Mouse (Mus musculus): ENCODE data around the gene Bbof1.

Gene Bbof1

GRCm38 (mm10) chr12:84408819-84409507, at the start of gene Bbof1, which contains the start of gene Entpd5:
Gene Bbof1, plus strand, starts transcription at chr12:84409071.
Gene Entpd5, minus strand, starts transcription at chr12:84409029.
- peak; percentile 92 for DNase-seq (ENCODE audit: low spot score)

- peak; percentile 98 for DNase-seq (ENCODE audit: low spot score)
Measured at GRCm38 (mm10) chr12:84361555-84362489, 47.0 kb upstream of the Bbof1 start, which contains the start of the genes Coq6 and Fam161b. Gene Coq6, plus strand, starts transcription at chr12:84361657. Gene Fam161b, minus strand, starts transcription at chr12:84361833.

DNA sequence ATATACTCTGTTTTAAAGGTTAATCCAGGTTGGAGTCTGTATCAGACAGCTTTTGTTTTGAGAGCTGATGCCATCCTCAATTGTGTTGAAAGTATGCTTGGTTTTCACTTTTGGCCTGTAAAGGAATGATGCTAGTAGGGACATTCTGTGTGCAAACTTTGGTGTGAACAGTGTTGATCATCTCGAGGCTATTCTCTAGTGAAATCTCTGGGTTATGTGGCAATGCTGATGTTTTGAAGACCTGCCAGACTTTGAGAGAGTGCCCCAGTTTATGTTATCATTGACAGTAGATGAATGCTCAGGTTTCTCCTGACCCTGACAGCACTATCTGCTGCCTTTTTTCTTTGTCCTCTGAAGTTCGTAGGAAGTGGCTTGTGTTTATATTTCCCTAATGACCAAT, 46.0 kb upstream of the Bbof1 start:
- DNase-seq (ENCODE audit: low spot score): no peak

- no peak for DNase-seq (ENCODE audit: low spot score)
Measured at GRCm38 (mm10) chr12:84364291-84364690, 44.6 kb upstream of the Bbof1 start.

DNA sequence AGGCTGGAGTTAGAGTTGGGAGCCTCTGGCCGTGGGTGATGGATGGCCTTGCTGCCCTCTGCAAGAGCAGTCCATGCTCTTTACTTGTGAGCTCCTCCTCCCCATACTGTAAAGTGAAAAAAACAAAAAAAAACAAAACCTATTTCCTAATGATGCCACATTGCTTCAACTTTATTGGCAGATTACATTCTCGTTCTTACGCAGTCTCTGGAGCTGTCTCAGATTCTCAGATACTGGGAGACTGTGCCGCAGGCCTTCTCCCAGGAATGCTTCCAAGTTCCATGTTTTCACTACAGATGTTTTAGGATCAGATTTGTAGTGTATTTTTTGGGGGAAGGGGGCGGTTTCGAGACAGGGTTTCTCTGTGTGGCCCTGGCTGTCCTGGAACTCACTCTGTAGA, 43.7 kb upstream of the Bbof1 start:
- DNase-seq (ENCODE audit: low spot score): no peak

GRCm38 (mm10) chr12:84366971-84367370, 41.9 kb upstream of the Bbof1 start:
- DNase-seq (ENCODE audit: low spot score): no peak

DNA sequence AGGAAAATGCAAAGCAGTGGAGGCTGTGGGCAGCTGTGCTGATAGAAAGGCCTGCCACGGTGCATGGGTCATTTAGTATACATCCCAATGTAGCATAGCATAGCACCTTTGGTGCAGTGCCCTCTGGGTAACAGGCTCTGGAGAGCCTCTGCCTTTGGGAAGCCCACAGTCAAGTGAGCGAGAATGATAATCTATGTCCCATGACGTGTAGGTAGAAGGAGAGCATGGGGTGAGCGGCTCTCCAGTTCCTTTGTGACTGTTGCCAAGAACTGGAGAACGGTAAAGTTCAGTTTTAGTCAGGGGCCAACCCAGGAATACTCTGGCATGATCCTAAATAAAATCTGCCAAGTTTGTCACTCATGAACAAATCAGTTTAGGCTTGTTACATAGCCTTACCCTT, 37.2 kb upstream of the Bbof1 start:
- DNase-seq (ENCODE audit: low spot score): no peak

- DNase-seq (ENCODE audit: low spot score): no peak
Measured at GRCm38 (mm10) chr12:84373831-84374481, 34.9 kb upstream of the Bbof1 start.

- DNase-seq (ENCODE audit: low spot score): no peak
Measured at GRCm38 (mm10) chr12:84382369-84382768, 26.5 kb upstream of the Bbof1 start.

DNA sequence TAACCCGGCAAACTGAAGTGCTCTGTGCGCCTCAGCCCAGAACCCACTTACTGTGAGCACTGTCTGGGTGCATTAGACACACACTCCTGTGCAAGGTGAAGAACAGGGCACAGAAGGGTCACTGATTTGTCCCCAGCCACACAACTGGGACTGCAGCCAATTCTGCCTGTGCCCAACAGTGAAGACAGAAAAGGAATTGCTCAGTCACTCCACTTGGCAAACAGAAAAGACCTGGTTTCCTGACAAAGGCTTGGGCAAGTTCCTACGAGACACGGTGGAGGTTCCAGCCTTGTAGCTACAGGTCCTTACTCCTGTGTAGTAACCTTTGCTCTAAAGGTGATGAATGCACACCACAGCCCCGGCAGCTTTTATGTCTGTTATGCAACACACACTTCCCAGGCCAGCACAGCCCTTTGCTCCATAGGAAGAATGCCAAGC, 24.2 kb upstream of the Bbof1 start:
- no peak for DNase-seq (ENCODE audit: low spot score)

GRCm38 (mm10) chr12:84385408-84385807, 23.5 kb upstream of the Bbof1 start:
- no peak for DNase-seq (ENCODE audit: low spot score)

DNA sequence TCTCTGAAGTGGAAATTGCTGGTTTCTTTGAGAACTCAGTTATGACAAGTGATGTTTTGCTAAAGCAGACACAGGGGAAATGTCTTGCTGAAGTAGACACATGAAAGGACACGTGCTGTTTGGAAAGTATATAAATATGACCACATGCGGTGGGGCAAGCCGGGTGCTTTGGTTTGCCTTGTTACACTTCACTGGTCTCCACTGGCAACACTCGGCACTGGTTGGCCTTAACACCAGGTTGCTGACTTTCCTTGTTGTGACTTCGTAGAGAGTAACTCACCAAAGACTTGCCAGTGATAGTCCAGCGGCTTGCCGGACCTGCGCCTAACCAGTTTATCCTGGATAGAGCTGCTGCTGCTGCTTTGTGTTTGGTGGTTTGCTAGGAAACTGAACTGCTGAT, 20.8 kb upstream of the Bbof1 start:
- DNase-seq (ENCODE audit: low spot score): no peak

GRCm38 (mm10) chr12:84388774-84389400, 20.0 kb upstream of the Bbof1 start:
- no peak for DNase-seq (ENCODE audit: low spot score)

DNA sequence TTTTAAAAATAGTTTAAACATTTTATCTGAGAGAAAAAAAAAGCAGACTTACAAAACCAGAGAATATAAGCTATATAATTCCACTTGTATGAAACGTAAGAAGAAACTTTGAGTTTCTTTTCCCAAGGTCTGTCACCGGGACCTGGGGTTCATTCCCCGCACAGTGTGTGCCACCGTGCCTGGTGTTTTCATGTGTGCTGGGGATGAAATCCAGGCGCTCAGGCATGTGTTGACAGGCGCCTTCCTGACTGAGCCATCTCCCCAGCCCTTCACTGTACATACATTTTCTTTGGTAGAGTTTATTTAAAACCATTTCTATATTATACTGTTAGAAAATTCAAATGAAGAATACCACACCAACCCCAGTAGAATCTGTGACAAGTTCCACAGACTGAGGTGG, 18.5 kb upstream of the Bbof1 start:
- no peak for DNase-seq (ENCODE audit: low spot score)

DNA sequence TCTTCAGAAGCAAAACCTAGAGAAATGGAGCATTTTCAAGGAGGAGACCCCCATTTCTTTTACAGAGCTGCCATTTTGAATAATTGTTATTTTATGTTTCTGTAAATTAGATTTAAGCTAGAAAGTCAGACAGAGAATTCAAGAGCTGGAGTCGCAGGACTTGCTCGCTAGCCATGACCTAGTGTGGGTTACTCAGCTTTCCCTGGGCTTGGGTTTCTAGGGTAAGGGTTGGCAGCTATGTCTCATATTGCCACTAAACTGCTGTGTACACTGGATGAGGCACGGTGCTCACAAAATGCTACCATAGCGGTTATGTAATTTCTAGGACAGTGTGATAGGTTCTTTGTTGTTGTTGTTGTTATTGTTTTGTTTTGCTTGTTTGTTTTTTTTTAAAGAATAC, 16.2 kb upstream of the Bbof1 start:
- DNase-seq (ENCODE audit: low spot score): no peak

DNA sequence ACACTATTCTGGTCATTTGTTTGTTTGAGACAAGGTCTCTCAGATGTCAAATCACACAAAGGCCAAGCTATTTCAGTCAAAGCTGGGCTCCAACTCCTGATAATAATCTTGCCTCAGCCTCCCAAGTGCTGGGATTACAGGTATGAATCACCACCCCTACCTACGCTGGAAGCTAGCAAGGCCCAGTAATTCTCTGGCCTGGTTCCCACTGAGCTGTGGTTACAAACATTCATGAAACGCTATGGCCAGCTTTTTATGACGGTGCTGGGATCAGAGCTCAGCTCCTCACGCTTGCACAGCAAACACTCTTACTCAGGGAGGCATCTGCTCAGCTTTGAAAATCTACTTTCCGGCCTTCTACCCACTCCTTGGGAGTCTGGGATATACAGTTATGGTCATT, 15.0 kb upstream of the Bbof1 start:
- DNase-seq (ENCODE audit: low spot score): no peak

DNA sequence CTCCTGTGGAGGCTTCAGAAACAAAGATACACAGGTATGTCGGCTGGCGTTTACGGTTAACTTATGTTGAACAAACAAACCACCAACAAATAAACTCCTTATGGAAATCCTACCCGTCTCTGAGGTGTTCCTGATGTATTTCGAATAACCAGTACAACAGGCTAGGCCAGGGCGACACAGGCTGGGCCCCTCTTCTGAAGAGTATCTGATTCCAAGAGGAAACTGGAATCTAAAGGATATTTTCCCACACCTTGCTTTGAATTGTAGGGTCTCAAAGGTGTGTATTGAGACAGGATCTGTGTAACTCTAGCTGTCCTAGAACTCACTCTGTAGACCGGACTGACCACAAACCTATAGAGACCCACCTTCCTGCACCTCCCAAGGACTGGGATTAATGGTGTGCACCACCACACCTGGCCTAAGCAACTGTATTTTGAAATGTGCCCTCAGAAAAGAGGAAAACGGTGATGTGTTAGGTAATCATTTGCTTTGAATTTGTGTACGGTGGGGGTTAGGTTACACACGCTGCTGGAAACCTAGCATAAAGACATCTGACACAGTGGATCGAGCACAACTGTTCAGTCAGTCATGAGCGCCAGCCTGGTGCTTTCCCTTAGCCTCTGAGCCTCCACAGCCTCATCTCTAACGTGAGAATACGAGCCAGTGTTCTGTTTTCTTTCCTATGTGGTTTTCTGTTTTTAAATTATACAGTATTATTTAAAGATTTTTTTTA, 11.8 kb upstream of the Bbof1 start:
- DNase-seq (ENCODE audit: low spot score): no peak

DNA sequence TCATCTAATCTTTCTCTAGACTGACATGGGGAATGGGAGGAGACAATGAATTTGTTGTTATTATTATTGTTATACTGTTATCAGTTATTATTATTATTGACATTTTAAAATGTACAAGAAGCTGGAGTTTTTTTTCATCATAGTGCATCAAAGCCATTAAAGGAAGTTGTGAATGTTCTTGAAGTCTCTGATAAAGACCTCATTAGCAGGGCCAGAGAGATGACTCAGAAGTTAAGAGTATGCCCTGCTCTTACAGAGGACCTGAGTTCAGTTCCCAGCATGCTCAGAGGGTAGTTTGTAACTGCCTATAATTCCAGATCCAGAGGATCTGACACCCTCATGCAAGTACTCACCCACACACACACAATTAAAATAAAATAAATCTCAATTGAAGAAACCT, 11.2 kb upstream of the Bbof1 start:
- no peak for DNase-seq (ENCODE audit: low spot score)

- DNase-seq (ENCODE audit: low spot score): no peak
Measured at GRCm38 (mm10) chr12:84398629-84399028, 10.2 kb upstream of the Bbof1 start.

DNA sequence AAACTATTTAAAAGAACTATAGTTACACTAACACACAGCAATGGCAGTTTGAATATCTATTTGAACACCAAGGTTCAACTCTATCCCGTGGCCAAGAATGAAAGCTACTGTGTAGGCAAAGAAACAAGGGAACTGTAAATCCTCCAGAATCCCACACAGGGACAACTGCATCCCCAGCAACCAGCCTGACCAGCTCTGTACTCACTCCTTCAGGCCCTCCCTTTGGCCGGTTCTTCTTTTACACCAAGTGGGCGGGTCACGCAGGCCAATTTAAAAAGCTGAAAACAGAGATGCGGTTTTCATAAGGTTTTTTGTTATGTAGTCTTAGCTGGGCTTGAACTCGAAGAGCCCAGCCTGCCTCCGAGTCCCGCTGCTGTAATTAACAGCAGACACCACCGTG, 9.7 kb upstream of the Bbof1 start:
- DNase-seq (ENCODE audit: low spot score): no peak

DNA sequence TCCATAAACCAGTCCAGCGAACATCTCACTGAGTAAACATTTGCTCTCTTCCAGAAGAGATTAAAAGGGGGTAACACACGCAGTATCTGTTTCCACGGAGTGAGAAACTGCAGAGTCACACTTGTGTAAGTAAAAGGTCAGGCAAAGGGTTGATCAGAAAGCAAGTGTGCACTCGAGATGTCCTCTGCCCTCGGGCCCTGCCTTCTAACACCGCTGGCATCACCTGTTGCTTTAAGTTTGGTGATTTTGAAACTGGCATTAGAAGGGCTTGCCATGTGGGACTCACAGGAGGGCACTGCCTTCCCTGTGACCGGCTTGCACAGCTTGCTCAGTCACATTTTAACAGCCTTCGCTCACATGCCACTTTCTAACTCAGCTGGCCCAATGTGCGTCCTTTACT, 9.2 kb upstream of the Bbof1 start:
- no peak for DNase-seq (ENCODE audit: low spot score)
